Mouse (Mus musculus): Measurements from ENCODE around the gene Ssh2. TPM values are rescaled to one million over a fixed set of nuclear protein-coding genes. Genes with fewer than 3 reads are reported as not detected.

Gene Ssh2
- polyA plus RNA-seq, 2 experiments = 7.7 to 10.0 TPM

DNA sequence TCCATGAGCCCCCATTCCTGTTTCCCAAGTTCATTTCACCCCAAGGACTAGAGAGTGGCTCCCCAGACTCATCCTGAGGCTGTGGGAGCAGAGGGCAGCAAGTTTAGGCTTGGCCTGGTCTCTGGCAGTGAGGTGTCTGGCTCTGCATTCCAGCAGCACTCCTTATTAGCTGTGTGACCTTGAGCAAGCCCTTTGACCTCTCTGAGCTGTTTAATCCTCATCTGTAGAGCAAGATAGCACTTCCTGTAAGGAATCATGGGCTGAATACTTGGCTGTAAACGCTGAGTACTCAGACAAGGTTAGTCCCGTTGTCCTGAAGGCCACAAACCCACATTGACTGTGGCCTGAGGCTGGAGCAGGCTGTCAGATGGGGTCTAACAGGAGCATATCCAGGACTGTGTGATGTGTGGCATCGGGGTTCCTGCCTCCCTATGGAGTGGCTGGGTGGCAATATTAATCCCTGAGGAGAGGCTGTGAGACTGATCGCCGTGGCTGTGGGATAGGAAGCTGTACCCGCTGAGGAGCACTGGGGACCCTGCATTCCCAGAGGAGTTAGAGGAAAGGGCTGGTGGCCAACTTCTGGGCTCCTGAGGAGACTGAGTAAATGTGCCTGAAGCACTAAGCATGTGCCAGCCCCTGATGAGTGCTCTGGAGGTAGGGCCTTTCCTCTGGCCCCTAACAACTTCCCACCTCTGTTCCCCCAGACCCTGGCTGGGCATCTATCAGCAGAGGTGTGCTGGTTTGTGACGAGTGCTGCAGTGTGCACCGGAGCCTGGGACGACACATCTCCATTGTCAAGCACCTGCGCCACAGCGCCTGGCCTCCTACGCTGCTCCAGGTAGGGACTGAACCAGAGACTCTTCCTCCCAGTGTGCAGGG, 282.4 kb downstream of the Ssh2 start:
- peak overlapping the region; percentile 28; the same call in 1 of the 2 replicates for H3K9ac ChIP-seq (ENCODE audit: low read depth, low read length, severe bottlenecking)
- no peak for ATAC-seq (ENCODE audit: low FRiP score, low read depth)
- H3K4me2 ChIP-seq (replicated peaks; ENCODE audit: low read depth, low read length, severe bottlenecking) = no peak overlapping the region
- no peak for TF ChIP-seq POLR2A (IDR thresholded peaks at IDR 0.05; ENCODE audit: borderline replicate concordance, extremely low read depth, insufficient read depth, insufficient read length)
- H3K36me3 ChIP-seq (ENCODE audit: control insufficient read depth, insufficient read depth, low read length) = peaks cover 42% of the 10 kb centered on the region
- WGBS = 76% methylated on average over 12 of the region's 12 CpGs
- H3K27me3 ChIP-seq (ENCODE audit: control insufficient read depth, insufficient read depth, low read length) = no peaks in the 10 kb centered on the region
- H3K4me3 ChIP-seq (replicated peaks; ENCODE audit: low read length) = no peak overlapping the region
- no peak for DNase-seq (ENCODE audit: low spot score)
- peaks cover 25% of the 10 kb centered on the region for H3K4me1 ChIP-seq (ENCODE audit: control insufficient read depth, insufficient read depth, low read length)
- no peaks in the 10 kb centered on the region for H3K9me3 ChIP-seq (ENCODE audit: control insufficient read depth, low read length)
- no peak overlapping the region for H3K27ac ChIP-seq (replicated peaks; ENCODE audit: low read depth, low read length)

DNA sequence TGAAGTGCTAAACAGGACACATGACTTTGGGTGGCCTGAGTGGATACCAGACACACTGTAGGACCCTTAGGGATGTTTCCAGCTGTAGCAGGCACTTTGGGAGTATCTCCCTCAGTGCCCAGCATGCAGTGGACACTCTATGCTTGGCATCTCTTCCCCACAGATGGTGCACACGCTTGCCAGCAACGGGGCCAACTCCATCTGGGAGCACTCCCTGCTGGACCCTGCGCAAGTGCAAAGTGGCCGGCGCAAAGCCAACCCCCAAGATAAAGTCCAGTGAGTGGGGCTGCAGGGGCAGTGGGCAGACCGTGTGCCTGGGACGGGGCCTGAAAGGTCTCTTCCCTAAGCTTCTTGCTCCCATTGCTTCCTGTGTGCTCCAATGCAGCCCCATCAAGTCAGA, 283.3 kb downstream of the Ssh2 start:
- Histone ChIP-seq H3K4me2 (replicated peaks; ENCODE audit: low read depth, low read length, severe bottlenecking) (no peak overlapping the region), H3K4me1 (ENCODE audit: control insufficient read depth, insufficient read depth, low read length) (peaks cover 21% of the 10 kb centered on the region), H3K9ac (ENCODE audit: low read depth, low read length, severe bottlenecking) (no peak overlapping the region), H3K9me3 (ENCODE audit: control insufficient read depth, low read length) (no peaks in the 10 kb centered on the region), H3K27ac (replicated peaks; ENCODE audit: low read depth, low read length) (no peak overlapping the region), H3K36me3 (ENCODE audit: control insufficient read depth, insufficient read depth, low read length) (peaks cover 51% of the 10 kb centered on the region), H3K4me3 (replicated peaks; ENCODE audit: low read length) (no peak overlapping the region), H3K27me3 (ENCODE audit: control insufficient read depth, insufficient read depth, low read length) (no peaks in the 10 kb centered on the region)
- no peak for TF ChIP-seq POLR2A (IDR thresholded peaks at IDR 0.05; ENCODE audit: borderline replicate concordance, extremely low read depth, insufficient read depth, insufficient read length)
- ATAC-seq (ENCODE audit: low FRiP score, low read depth) (no peak), DNase-seq (ENCODE audit: low spot score) (no peak)
- 88% methylated on average over 7 of the region's 7 CpGs for WGBS

DNA sequence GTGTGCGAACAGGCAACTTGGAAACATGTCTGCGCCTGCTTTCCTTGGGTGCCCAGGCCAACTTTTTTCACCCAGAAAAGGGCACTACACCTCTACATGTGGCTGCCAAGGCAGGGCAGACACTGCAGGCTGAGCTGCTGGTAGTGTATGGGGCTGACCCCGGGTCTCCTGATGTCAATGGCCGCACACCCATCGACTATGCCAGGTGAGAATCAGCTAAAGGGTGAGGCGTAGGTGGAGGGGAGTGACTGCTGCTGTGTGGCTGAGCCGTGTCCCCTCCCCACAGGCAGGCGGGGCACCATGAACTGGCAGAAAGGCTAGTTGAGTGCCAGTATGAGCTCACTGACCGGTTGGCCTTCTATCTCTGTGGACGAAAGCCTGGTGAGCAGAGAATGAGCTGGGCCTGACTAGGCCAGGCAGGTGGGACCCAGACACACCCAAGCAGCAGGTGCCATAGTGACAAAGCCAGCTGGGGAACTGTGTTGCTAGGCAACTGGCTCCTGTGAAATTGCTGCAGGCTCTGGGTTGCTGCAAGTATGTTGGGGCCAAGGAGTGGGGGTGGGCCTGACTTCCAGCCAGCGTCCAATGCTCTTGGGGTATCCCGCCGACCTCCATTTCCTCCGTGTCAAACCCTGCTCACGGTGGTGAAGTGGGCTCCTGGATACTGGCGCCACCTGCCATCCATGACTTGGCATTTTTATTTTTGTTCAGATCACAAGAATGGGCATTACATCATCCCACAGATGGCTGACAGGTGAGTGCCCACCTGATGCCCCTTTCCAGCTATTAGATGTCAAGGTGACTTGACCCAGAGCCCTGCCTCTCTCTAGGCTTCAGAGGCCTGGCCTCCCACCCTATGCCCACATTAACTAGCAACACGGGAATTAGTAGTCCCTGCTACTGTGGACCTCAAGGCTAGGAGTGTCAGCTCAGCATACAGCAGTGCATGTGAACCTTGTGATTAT, 284.6 kb downstream of the Ssh2 start:
- no peak for TF ChIP-seq POLR2A (IDR thresholded peaks at IDR 0.05; ENCODE audit: borderline replicate concordance, extremely low read depth, insufficient read depth, insufficient read length)
- Histone ChIP-seq H3K9me3 (ENCODE audit: control insufficient read depth, low read length) (no peaks in the 10 kb centered on the region), H3K36me3 (ENCODE audit: control insufficient read depth, insufficient read depth, low read length) (peaks cover 64% of the 10 kb centered on the region), H3K4me2 (replicated peaks; ENCODE audit: low read depth, low read length, severe bottlenecking) (no peak overlapping the region), H3K4me3 (replicated peaks; ENCODE audit: low read length) (no peak overlapping the region), H3K27me3 (ENCODE audit: control insufficient read depth, insufficient read depth, low read length) (no peaks in the 10 kb centered on the region), H3K4me1 (ENCODE audit: control insufficient read depth, insufficient read depth, low read length) (peaks cover 11% of the 10 kb centered on the region), H3K27ac (replicated peaks; ENCODE audit: low read depth, low read length) (no peak overlapping the region), H3K9ac (ENCODE audit: low read depth, low read length, severe bottlenecking) (no peak overlapping the region)
- WGBS = 79% methylated on average over 16 of the region's 17 CpGs
- ATAC-seq (ENCODE audit: low FRiP score, low read depth) (no peak), DNase-seq (ENCODE audit: low spot score) (no peak)

- peak; percentile 43; the same call in 1 of the 2 replicates for ATAC-seq (ENCODE audit: low FRiP score, low read depth)
- Histone ChIP-seq H3K9ac (ENCODE audit: low read depth, low read length, severe bottlenecking) (no peak overlapping the region), H3K36me3 (ENCODE audit: control insufficient read depth, insufficient read depth, low read length) (peaks cover 71% of the 10 kb centered on the region), H3K9me3 (ENCODE audit: control insufficient read depth, low read length) (no peaks in the 10 kb centered on the region), H3K4me2 (replicated peaks; ENCODE audit: low read depth, low read length, severe bottlenecking) (no peak overlapping the region), H3K4me1 (ENCODE audit: control insufficient read depth, insufficient read depth, low read length) (peaks cover 8% of the 10 kb centered on the region), H3K27ac (replicated peaks; ENCODE audit: low read depth, low read length) (no peak overlapping the region), H3K27me3 (ENCODE audit: control insufficient read depth, insufficient read depth, low read length) (no peaks in the 10 kb centered on the region), H3K4me3 (replicated peaks; ENCODE audit: low read length) (no peak overlapping the region)
- no peak for TF ChIP-seq POLR2A (IDR thresholded peaks at IDR 0.05; ENCODE audit: borderline replicate concordance, extremely low read depth, insufficient read depth, insufficient read length)
- DNase-seq (ENCODE audit: low spot score) = peak; percentile 80
- 28% methylated on average over 4 of the region's 5 CpGs for WGBS
Observed at GRCm38 (mm10) chr11:77501392-77501791, 285.3 kb downstream of the Ssh2 start.

- H3K9me3 ChIP-seq (ENCODE audit: control insufficient read depth, low read length) = no peaks in the 10 kb centered on the region
- no peak overlapping the region for H3K9ac ChIP-seq (ENCODE audit: low read depth, low read length, severe bottlenecking)
- peaks cover 77% of the 10 kb centered on the region for H3K36me3 ChIP-seq (ENCODE audit: control insufficient read depth, insufficient read depth, low read length)
- peaks cover 6% of the 10 kb centered on the region for H3K4me1 ChIP-seq (ENCODE audit: control insufficient read depth, insufficient read depth, low read length)
- no peak overlapping the region for H3K27ac ChIP-seq (replicated peaks; ENCODE audit: low read depth, low read length)
- H3K4me2 ChIP-seq (replicated peaks; ENCODE audit: low read depth, low read length, severe bottlenecking) = no peak overlapping the region
- no peaks in the 10 kb centered on the region for H3K27me3 ChIP-seq (ENCODE audit: control insufficient read depth, insufficient read depth, low read length)
- WGBS = 91% methylated on average over 4 of the region's 4 CpGs
- no peak overlapping the region for H3K4me3 ChIP-seq (replicated peaks; ENCODE audit: low read length)
- ATAC-seq (ENCODE audit: low FRiP score, low read depth) = no peak
- no peak for TF ChIP-seq POLR2A (IDR thresholded peaks at IDR 0.05; ENCODE audit: borderline replicate concordance, extremely low read depth, insufficient read depth, insufficient read length)
- DNase-seq (ENCODE audit: low spot score) = no peak
Observed at GRCm38 (mm10) chr11:77501971-77502370, 285.9 kb downstream of the Ssh2 start.
